Mouse (Mus musculus): ENCODE measurements around the gene Afg1l.

- TF ChIP-seq POLR2A (IDR thresholded peaks at IDR 0.05; ENCODE audit: low read depth, low read length) (no peak), CTCF (IDR thresholded peaks at IDR 0.05; ENCODE audit: extremely low read depth, insufficient read length, insufficient replicate concordance, low read depth, low read length) (no peak)
These were observed 184.0 kb downstream of the Afg1l start for GRCm38 (mm10) chr10:42294392-42294791.
